Mouse (Mus musculus) fat pad, adult 2 months (tissue): ENCODE results near the gene Pom121.

Source experiments
- DNase-seq: peaks from one replicate; pipeline ENCODE4 v3.0.0-alpha.2; 2011; ENCODE audit warnings: low read depth, low spot score; ENCODE audit errors: extremely low read depth

Gene Pom121

DNA sequence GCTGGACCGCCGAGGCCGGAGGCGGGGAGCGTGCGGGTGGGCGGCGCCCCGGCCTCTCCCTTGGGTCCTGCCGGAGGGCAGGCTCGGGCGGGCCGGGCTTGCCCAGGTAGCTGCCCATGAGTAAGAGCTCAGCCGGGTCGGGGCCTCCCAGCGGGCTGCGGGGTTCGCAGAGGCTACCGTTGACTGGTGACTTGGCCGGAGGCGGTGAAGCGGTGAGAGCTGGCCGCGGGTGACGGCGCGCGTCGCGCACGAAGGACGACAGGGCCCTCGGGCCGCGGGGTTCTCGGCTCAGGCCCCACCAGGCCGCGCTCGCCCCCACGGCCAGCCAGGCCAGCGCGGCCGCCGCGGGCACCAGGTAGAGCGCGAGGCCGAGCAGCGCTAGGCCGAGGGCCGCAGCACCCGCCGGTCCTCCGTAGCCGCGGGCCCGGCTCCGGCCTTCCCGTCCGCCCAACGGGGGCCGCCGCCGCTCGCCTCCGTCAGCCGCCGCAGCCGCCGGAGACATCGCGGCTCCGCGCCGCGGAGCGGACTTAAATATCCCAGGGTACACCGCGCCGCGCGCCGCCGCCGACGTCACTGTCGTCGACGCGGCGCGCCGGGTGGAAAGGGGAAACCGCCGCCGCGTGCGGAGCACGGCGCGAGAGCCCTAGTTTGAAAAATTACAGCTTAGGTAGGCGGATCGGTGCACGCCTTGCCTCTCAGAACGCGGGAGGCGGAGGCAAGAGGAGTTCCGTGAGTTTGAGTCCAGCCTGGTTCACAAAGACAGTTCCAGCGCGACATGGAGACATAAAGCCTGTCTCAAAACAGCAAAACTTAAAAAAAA is at the start of gene Pom121:
Pom121 (minus strand) TSS at position 543 of the 820 bp plus-strand sequence.
- no peak for DNase-seq

GRCm38 (mm10) chr5:135442430-135442829 is 48.1 kb upstream of the Pom121 start:
- DNase-seq: peak; percentile 46

DNA sequence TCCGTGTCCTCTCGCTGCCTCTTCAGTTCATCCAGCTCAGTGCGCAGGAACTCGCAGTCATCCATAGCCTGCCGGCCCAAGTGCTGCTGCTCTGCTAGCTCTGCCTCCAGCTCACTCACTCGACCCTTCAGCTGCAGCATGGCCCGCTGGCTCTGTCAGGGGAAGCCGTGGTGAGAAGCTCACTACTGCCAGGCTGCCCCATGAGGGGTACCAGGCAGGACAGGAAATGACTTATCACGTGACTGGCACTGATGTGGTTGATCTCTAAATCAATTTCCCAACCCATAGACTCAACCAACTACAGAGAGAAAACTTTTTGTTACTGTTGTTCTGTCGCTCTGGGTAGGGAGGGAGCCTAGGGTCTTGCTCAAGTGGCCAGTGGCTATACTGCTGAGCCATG is 40.7 kb upstream of the Pom121 start:
- no peak for DNase-seq

DNA sequence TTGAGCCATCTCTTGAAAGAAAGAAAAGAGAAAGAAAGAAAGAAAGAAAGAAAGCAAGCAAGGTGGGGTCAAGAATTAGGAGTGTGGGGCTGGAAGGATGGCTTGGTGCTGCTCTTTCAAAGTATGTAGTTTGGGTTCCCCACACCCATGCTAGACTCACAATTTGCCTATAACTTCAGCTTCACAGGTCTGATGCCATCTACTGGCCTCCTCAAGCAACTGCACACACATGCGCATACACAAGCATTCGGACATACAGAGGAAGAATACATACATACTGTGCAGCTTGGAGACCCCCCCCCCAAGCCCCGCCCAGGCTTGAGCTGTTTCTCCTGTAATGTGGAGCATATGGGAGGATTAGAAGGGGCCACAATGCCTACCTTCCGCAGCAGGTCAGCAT is 39.5 kb upstream of the Pom121 start:
- DNase-seq: no peak

- no peak for DNase-seq
Observed at GRCm38 (mm10) chr5:135431111-135431510, 36.8 kb upstream of the Pom121 start.

DNA sequence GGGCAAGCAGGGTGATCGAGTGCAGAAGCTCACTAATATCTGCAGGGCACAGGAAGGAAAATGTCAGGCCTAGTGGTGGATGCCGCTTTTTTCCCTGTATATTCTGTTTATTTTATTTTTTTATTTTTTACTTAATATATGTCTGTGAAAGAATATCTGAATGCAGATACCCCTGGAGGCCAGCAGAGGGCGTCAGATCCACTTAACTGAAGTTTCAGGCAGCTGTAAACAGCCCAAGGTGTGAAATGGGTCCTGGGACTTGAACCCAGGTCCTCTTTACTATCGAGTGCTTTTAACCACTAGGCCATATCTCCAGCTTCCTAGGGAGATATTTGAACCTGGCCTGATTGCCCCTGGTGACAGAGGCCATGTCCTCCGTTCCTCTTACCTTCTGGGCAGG is 34.4 kb upstream of the Pom121 start:
- DNase-seq: no peak

DNA sequence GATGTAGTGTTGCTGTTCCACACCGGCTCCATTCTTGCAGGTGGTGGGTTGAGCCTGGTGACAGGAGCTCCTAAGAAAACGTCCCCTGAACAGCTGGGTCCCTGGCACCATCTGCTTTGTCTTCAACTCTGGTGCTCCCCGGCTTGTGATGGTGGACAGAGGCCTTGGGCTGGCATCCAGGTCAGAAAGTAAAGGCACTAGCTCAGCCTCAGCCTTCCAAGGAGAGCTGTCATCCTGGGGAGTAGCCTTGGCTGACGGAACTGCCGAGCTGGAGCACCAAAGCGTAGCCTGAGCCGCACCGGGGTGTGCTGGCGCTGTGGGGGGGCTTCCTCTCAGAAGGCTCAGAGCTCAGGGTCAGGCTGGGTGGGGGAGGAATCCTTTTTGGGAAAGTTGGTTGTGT is 15.9 kb upstream of the Pom121 start:
- no peak for DNase-seq

DNA sequence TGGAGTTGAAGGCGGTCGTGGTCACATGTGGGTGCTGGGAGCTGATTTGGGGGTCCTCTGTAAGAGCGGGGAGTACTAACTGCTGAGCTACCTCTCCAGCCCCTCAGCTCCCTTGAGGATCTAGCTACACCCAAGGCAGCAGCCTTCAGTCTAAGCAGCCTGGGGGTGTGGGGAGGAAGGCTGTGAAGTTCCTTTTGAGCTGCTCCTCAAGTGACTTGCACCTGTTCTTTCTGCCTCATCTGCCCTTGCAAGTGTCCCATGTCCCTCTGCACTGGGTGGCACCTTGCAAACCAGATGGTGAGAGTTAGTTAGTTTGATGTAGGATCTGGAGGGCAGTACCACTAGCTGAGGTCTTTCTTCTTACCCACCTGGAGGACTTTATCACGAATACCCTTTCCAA is 13.8 kb upstream of the Pom121 start:
- no peak for DNase-seq

DNA sequence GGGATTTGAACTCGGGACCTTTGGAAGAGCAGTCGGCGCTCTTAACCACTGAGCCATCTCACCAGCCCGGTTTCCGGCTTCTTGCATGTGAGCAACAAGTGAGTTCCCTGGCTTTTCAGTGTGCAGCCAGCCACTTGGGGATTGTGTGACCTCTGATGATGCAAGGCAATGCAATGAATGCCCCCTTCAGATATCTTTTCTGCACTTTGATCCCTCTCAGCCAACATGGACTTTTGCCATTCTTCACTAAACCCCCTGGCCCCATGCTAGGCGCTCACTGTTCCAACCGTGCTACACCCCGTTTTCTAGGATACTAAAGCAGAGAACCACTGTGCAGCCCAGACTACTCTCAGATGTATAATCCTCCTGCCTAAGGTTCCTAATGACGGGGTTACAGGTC is 11.1 kb upstream of the Pom121 start:
- no peak for DNase-seq

- no peak for DNase-seq
Observed at GRCm38 (mm10) chr5:135404623-135405022, 10.3 kb upstream of the Pom121 start.

DNA sequence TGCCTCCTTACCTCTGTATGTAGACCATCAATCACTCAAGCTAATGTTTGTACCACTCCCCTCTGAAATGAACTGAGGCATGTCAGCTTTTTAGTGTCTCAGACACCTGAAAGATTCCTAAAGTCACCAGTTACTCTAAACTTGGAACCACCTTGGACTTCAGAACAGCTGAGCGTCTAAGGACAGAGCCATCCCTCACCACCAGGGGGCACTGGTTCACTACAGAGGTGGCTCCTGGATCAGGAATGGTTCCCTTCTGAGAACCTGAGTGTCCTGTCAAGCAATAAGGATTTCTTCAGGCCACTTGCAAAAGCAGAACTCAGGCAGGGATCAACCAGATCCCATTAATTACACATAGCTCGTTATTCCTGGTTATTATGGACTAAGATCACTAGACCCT is 5.9 kb upstream of the Pom121 start:
- DNase-seq: no peak

GRCm38 (mm10) chr5:135399382-135399781 is 5.0 kb upstream of the Pom121 start:
- no peak for DNase-seq

GRCm38 (mm10) chr5:135395826-135396225 is 1.5 kb upstream of the Pom121 start:
- no peak for DNase-seq

DNA sequence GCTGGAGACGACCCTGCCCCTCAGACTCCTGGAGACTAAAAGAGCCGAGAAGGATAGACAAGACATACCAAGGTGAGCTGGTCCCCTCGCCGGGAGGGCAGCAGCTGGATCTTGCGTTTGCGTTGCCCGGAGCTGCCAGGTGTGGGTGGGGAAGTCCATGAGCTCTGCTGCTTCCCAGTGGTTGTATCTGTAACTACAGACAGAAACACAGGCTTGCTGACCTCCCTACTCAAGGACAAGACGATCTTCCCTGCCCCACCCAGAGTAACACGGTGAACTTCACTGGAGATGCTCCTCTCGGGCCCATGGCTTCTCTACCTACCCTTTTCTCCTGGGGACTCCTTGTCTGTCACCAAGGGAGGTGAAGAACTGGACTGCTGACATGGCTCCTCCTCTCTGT is 10.6 kb downstream of the Pom121 start:
- DNase-seq: no peak

GRCm38 (mm10) chr5:135382746-135383145 is 11.6 kb downstream of the Pom121 start:
- DNase-seq: no peak

DNA sequence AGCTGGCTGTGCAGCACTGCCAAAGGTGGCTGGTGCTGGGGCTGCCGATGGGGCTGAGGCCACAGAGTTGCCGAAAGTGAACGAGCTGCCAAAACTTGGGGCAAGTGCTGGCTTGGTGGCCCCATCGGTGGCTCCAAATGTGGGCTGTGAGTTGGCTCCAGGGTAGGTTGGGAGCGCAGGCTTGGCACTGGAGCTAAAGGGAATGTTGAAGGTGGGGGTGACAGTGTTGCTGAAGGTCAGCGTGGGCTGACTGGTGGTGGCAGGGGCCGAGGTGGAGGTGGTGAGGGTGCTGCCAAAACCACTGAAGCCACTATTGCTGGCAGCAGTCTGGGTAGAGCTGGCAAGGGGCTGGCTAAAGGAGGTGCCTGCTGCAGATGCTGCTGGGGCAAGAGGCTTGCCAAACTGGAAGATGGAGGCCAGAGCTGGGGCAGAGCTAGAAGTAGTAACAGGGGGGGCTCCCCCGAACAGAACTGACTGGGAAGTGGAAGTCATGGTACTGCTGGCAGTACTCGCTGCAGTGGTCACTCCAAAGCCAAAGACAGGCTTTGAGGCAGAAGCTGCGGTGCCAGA is 12.9 kb downstream of the Pom121 start:
- peak; percentile 72 for DNase-seq

DNA sequence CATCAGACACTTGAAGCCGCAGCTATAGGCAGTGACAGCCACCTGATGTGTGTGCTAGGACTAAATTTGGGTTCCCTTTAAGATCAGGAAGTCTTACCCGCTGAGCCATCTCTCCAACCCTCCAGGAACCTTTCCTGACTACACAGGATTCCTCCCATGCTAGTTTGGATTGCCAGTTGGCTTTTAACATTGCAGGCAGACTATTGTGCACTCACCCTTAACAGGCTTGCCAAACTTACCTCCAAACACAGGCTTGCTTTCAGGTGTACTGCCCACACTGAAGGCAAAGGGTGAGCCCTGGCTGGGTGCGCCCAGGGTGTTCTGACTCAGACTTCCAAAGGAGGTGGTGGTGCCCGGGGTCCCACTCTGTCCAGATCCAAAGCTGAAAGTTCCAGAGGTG is 13.7 kb downstream of the Pom121 start:
- DNase-seq: peak; percentile 75

DNA sequence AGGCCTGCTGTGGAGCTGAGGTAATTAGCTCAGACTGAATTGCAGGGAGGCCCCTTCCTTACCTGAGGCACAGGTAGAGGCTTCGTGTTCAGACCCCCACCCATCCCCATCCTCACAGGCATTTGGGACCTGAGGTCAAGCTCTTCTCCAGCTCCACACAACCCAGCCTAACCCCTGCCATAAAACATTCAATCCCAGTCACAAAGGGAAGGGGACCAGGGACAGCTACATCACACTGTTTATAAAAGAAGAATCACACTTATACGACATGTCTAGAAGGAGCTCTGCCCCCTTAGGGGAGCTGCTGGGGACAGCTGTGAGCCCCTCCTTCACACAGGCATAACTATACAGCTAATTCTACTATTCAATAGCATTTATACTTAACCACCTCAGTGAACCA is 18.0 kb downstream of the Pom121 start:
- no peak for DNase-seq

DNA sequence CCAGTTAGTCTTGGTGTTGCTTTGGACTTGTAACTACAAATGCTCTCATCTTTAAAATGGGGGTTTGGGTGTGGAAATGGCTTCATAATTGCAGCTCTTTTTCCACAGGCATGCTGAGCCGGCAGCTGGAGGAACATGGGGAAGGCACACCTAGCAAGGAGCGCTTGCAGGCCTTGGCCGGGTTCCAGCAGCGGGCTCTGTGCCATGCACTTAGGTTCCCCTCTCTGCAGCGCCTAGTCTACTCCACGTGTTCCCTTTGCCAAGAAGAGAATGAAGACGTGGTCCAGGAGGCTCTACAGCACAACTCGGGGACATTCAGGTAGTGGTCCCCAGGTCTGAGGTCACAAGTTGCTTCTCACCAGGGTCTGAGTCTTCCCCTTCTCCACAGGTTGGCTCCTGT is 19.2 kb downstream of the Pom121 start:
- no peak for DNase-seq

GRCm38 (mm10) chr5:135373601-135374000 is 20.7 kb downstream of the Pom121 start:
- no peak for DNase-seq

GRCm38 (mm10) chr5:135371195-135371594 is 23.2 kb downstream of the Pom121 start:
- no peak for DNase-seq

DNA sequence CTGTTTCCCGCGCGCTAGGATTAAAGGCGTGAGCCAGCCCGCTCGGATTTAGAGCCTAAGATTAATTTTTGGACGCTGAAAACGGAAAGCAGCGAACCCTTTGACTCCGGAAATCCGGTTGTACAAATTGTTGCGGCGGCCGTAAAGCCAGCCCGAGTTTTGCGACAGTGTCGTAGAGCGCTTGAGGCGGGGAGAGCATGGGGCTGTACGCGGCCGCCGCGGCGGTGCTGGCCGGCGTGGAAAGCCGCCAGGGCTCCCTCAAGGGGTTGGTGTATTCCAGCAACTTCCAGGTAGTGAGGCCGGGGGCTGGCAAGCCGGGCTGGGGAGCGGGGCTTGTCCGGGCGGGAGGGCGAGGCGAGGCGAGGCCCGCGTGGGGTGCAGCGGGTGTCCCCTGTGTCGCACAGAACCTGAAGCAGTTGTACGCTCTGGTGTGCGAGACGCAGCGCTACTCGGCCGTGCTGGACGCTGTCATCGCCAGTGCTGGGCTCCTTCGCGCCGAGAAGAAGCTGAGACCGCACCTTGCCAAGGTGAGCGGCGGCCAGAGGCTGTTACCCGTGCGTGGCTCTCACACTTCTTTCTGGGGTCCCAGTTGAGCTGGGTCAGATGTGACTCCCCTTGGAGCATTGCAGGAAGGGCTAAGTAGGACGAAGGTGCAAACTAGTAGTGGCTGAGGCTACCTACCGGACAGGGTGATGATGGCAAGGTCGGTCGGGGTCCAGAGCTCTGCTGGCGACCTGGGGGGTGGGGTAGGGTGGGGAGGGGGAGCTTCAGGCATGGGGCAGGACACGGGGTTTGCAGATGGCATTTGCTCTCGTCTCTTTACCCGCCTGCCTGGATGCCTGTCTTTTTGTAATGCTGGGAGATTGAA is 24.3 kb downstream of the Pom121 start, which contains the start of gene Nsun5:
Nsun5 (plus strand) TSS at position 167 of the 868 bp plus-strand sequence.
- no peak for DNase-seq
